Mouse (Mus musculus) granulocyte monocyte progenitor cell, adult 5-6 weeks (primary cell): ENCODE results near the gene Cirbp. TPM values are rescaled to one million over a fixed set of nuclear protein-coding genes. Genes with fewer than 3 reads are reported as not detected.
"Not testable (repeated sequence)": the region's sequence is repeated elsewhere in the genome, so short reads cannot be mapped to it uniquely, and the experiment has no call there.

ENCODE experiments used
- ATAC-seq: replicated peaks from 2 replicates; pipeline ENCODE4 v1.8.0; 2016; ENCODE audit warnings: mild to moderate bottlenecking, moderate TSS enrichment, inconsistent platforms; ENCODE audit not compliant: poor library complexity, severe bottlenecking
- total RNA-seq, 2 experiments: library from RNA; stranded (forward) in 1 of 2; stranded (reverse) in 1 of 2; fragments of 200-712, 200-1000 nt in 1 of 2; fragments of >200 nt in 1 of 2; fragmentation: Nextera tagmentation in 1 of 2; gene quantifications; 2 replicates each; pipeline ENCODE4 v1.2.3; 2014 to 2017

The Cirbp gene
- total RNA-seq, 2 experiments from 2014 or later = 25.3 to 40.7 TPM

- peak; percentile 98 for ATAC-seq
Observed at GRCm38 (mm10) chr10:80199440-80200008, 33.7 kb downstream of the Cirbp start.

- no peak for ATAC-seq
Observed at GRCm38 (mm10) chr10:80200485-80200884, 34.7 kb downstream of the Cirbp start.

- no peak for ATAC-seq
Observed at GRCm38 (mm10) chr10:80204055-80204454, 38.3 kb downstream of the Cirbp start.

- ATAC-seq = no peak
Observed at GRCm38 (mm10) chr10:80207201-80207600, 41.4 kb downstream of the Cirbp start.

GRCm38 (mm10) chr10:80207676-80208075 is 41.9 kb downstream of the Cirbp start:
- no peak for ATAC-seq

GRCm38 (mm10) chr10:80208248-80208647 is 42.5 kb downstream of the Cirbp start:
- ATAC-seq = no peak

GRCm38 (mm10) chr10:80208841-80209371 is 43.1 kb downstream of the Cirbp start:
- no peak for ATAC-seq

GRCm38 (mm10) chr10:80211547-80212103 is 45.8 kb downstream of the Cirbp start:
- not testable (repeated sequence) for ATAC-seq

- ATAC-seq = peak; percentile 59
Observed at GRCm38 (mm10) chr10:80215048-80215772, 49.4 kb downstream of the Cirbp start.

GRCm38 (mm10) chr10:80220676-80221075 is 54.9 kb downstream of the Cirbp start:
- ATAC-seq = no peak

Other genes starting within 250 kb of the Cirbp start
Only the 30 nearest of the 32 such genes appear.
- 21.2 and 22.5 TPM in 2 replicates for gene Arid3a, start 238.9 kb upstream of the Cirbp start, total RNA-seq (2014; fragmentation: Nextera tagmentation)
- 32.4 and 36.7 TPM in 2 replicates for gene Arid3a, start 238.9 kb upstream of the Cirbp start, total RNA-seq (2017)
- 48.4 and 49.8 TPM in 2 replicates for gene Wdr18, start 205.8 kb upstream of the Cirbp start, total RNA-seq (2014; fragmentation: Nextera tagmentation)
- 24.6 and 28.2 TPM in 2 replicates for gene Wdr18, start 205.8 kb upstream of the Cirbp start, total RNA-seq (2017)
- gene Grin3b, start 195.3 kb upstream of the Cirbp start, total RNA-seq (2014; fragmentation: Nextera tagmentation) = not detected in 2 replicates
- not detected in 2 replicates for gene Grin3b, start 195.3 kb upstream of the Cirbp start, total RNA-seq (2017)
- 38.2 and 63.0 TPM in 2 replicates for gene Tmem259, start 181.7 kb upstream of the Cirbp start, total RNA-seq (2014; fragmentation: Nextera tagmentation)
- gene Tmem259, start 181.7 kb upstream of the Cirbp start, total RNA-seq (2017) = 43.2 and 54.7 TPM in 2 replicates
- gene Cnn2, start 177.4 kb upstream of the Cirbp start, total RNA-seq (2014; fragmentation: Nextera tagmentation) = 50.6 and 57.5 TPM in 2 replicates
- 72.7 and 89.8 TPM in 2 replicates for gene Cnn2, start 177.4 kb upstream of the Cirbp start, total RNA-seq (2017)
- gene Abca7, start 169.5 kb upstream of the Cirbp start, total RNA-seq (2014; fragmentation: Nextera tagmentation) = 23.0 and 28.8 TPM in 2 replicates
- 14.7 and 16.0 TPM in 2 replicates for gene Abca7, start 169.5 kb upstream of the Cirbp start, total RNA-seq (2017)
- 109 and 133 TPM in 2 replicates for gene Arhgap45, start 149.3 kb upstream of the Cirbp start, total RNA-seq (2014; fragmentation: Nextera tagmentation)
- 110 and 120 TPM in 2 replicates for gene Arhgap45, start 149.3 kb upstream of the Cirbp start, total RNA-seq (2017)
- 96.6 and 105 TPM in 2 replicates for gene Polr2e, start 126.2 kb upstream of the Cirbp start, total RNA-seq (2014; fragmentation: Nextera tagmentation)
- gene Polr2e, start 126.2 kb upstream of the Cirbp start, total RNA-seq (2017) = 79.7 and 86.7 TPM in 2 replicates
- gene Gpx4, start 118.8 kb upstream of the Cirbp start, total RNA-seq (2014; fragmentation: Nextera tagmentation) = 278 and 280 TPM in 2 replicates
- 397 and 420 TPM in 2 replicates for gene Gpx4, start 118.8 kb upstream of the Cirbp start, total RNA-seq (2017)
- gene Sbno2, start 60.4 kb upstream of the Cirbp start, total RNA-seq (2014; fragmentation: Nextera tagmentation) = 42.4 and 43.6 TPM in 2 replicates
- 18.0 and 24.5 TPM in 2 replicates for gene Sbno2, start 60.4 kb upstream of the Cirbp start, total RNA-seq (2017)
- 94.5 and 150 TPM in 2 replicates for gene Stk11, start 50.2 kb upstream of the Cirbp start, total RNA-seq (2014; fragmentation: Nextera tagmentation)
- gene Stk11, start 50.2 kb upstream of the Cirbp start, total RNA-seq (2017) = 121 and 132 TPM in 2 replicates
- 193 and 253 TPM in 2 replicates for gene Atp5d, start 27.4 kb upstream of the Cirbp start, total RNA-seq (2014; fragmentation: Nextera tagmentation)
- gene Atp5d, start 27.4 kb upstream of the Cirbp start, total RNA-seq (2017) = 47.4 and 49.6 TPM in 2 replicates
- gene Cbarp, start 25.1 kb upstream of the Cirbp start, total RNA-seq (2014; fragmentation: Nextera tagmentation) = 0.73 and 5.3 TPM in 2 replicates
- 0.36 TPM in 1 of 2 replicates, not detected in the other for gene Cbarp, start 25.1 kb upstream of the Cirbp start, total RNA-seq (2017)
- 26.7 and 36.8 TPM in 2 replicates for gene Midn, start 17.7 kb upstream of the Cirbp start, total RNA-seq (2014; fragmentation: Nextera tagmentation)
- gene Midn, start 17.7 kb upstream of the Cirbp start, total RNA-seq (2017) = 10.0 and 17.4 TPM in 2 replicates
- 17.2 and 43.4 TPM in 2 replicates for gene 1600002K03Rik, start 7.0 kb downstream of the Cirbp start, total RNA-seq (2014; fragmentation: Nextera tagmentation)
- gene 1600002K03Rik, start 7.0 kb downstream of the Cirbp start, total RNA-seq (2017) = 11.2 and 11.5 TPM in 2 replicates
- not detected in 2 replicates for gene Efna2, start 13.5 kb downstream of the Cirbp start, total RNA-seq (2014; fragmentation: Nextera tagmentation)
- gene Efna2, start 13.5 kb downstream of the Cirbp start, total RNA-seq (2017) = 0.05 TPM in 1 of 2 replicates, not detected in the other
- 52.6 and 53.1 TPM in 2 replicates for gene Mum1, start 60.4 kb downstream of the Cirbp start, total RNA-seq (2014; fragmentation: Nextera tagmentation)
- 30.6 and 31.0 TPM in 2 replicates for gene Mum1, start 60.4 kb downstream of the Cirbp start, total RNA-seq (2017)
- 109 and 191 TPM in 2 replicates for gene Ndufs7, start 83.1 kb downstream of the Cirbp start, total RNA-seq (2014; fragmentation: Nextera tagmentation)
- gene Ndufs7, start 83.1 kb downstream of the Cirbp start, total RNA-seq (2017) = 97.9 and 124 TPM in 2 replicates
- gene Gamt, start 95.0 kb downstream of the Cirbp start, total RNA-seq (2014; fragmentation: Nextera tagmentation) = 4.8 and 6.9 TPM in 2 replicates
- gene Gamt, start 95.0 kb downstream of the Cirbp start, total RNA-seq (2017) = 3.1 and 5.7 TPM in 2 replicates
- 128 and 145 TPM in 2 replicates for gene Dazap1, start 95.5 kb downstream of the Cirbp start, total RNA-seq (2014; fragmentation: Nextera tagmentation)
- gene Dazap1, start 95.5 kb downstream of the Cirbp start, total RNA-seq (2017) = 154 and 157 TPM in 2 replicates
- 3,725 and 3,829 TPM in 2 replicates for gene Rps15, start 126.5 kb downstream of the Cirbp start, total RNA-seq (2014; fragmentation: Nextera tagmentation)
- 2,646 and 2,810 TPM in 2 replicates for gene Rps15, start 126.5 kb downstream of the Cirbp start, total RNA-seq (2017)
- not detected in 2 replicates for gene Apc2, start 130.0 kb downstream of the Cirbp start, total RNA-seq (2014; fragmentation: Nextera tagmentation)
- not detected in 2 replicates for gene Apc2, start 130.0 kb downstream of the Cirbp start, total RNA-seq (2017)
- gene 2310011J03Rik, start 154.6 kb downstream of the Cirbp start, total RNA-seq (2014; fragmentation: Nextera tagmentation) = 35.2 and 45.0 TPM in 2 replicates
- gene 2310011J03Rik, start 154.6 kb downstream of the Cirbp start, total RNA-seq (2017) = 16.4 and 17.4 TPM in 2 replicates
- 6.7 and 7.2 TPM in 2 replicates for gene Pcsk4, start 163.5 kb downstream of the Cirbp start, total RNA-seq (2014; fragmentation: Nextera tagmentation)
- gene Pcsk4, start 163.5 kb downstream of the Cirbp start, total RNA-seq (2017) = 0.98 and 1.6 TPM in 2 replicates
- 0.11 and 0.60 TPM in 2 replicates for gene Reep6, start 164.0 kb downstream of the Cirbp start, total RNA-seq (2014; fragmentation: Nextera tagmentation)
- gene Reep6, start 164.0 kb downstream of the Cirbp start, total RNA-seq (2017) = 0.22 and 2.7 TPM in 2 replicates
- gene Adamtsl5, start 182.4 kb downstream of the Cirbp start, total RNA-seq (2014; fragmentation: Nextera tagmentation) = not detected in 2 replicates
- not detected in 2 replicates for gene Adamtsl5, start 182.4 kb downstream of the Cirbp start, total RNA-seq (2017)
- gene Plk5, start 190.5 kb downstream of the Cirbp start, total RNA-seq (2014; fragmentation: Nextera tagmentation) = not detected in 2 replicates
- not detected in 2 replicates for gene Plk5, start 190.5 kb downstream of the Cirbp start, total RNA-seq (2017)
- gene Mex3d, start 221.7 kb downstream of the Cirbp start, total RNA-seq (2014; fragmentation: Nextera tagmentation) = 0.67 and 3.6 TPM in 2 replicates
- gene Mex3d, start 221.7 kb downstream of the Cirbp start, total RNA-seq (2017) = 2.1 and 2.2 TPM in 2 replicates
- 85.0 and 105 TPM in 2 replicates for gene Mbd3, start 233.6 kb downstream of the Cirbp start, total RNA-seq (2014; fragmentation: Nextera tagmentation)
- gene Mbd3, start 233.6 kb downstream of the Cirbp start, total RNA-seq (2017) = 94.1 and 106 TPM in 2 replicates
- gene Uqcr11, start 240.8 kb downstream of the Cirbp start, total RNA-seq (2014; fragmentation: Nextera tagmentation) = 382 and 438 TPM in 2 replicates
- gene Uqcr11, start 240.8 kb downstream of the Cirbp start, total RNA-seq (2017) = 172 and 277 TPM in 2 replicates